ENCODE assay signal across 8 mouse cellular contexts in genomic region chr8:120487729-120488510, GRCm38 (mm10).
A peak's percentile ranks its signal among the peaks of the same experiment; 100 is the strongest.
DNase-seq lines count a peak whose midpoint lies in the region; ATAC-seq and TF ChIP-seq lines count a peak whose summit lies in the region.

No protein-coding gene starts in this region.

- under 1% methylated on average over 50 of the region's 55 CpGs for WGBS in heart, embryonic 15.5 days
- WGBS in neural tube, embryonic 12.5 days, result under 1% methylated on average over 54 of the region's 55 CpGs
- WGBS in thymus, adult 2 months, result under 1% methylated on average over 54 of the region's 55 CpGs

- H3K4me1 ChIP-seq in E14TG2a.4 (replicated peaks; ENCODE audit: low read depth, low read length), result peaks cover 70% of the 10 kb centered on the region
- H3K4me1 ChIP-seq in bone marrow macrophage, adult 2 months (ENCODE audit: control insufficient read depth, insufficient read depth, low read length), result peaks cover 23% of the 10 kb centered on the region
- H3K4me1 ChIP-seq in embryonic fibroblast, embryonic 13.5 days (ENCODE audit: control insufficient read depth, insufficient read depth, low read length), result peaks cover 10% of the 10 kb centered on the region; the same call in 1 of the 2 replicates
- H3K4me1 ChIP-seq in heart, embryonic 15.5 days (replicated peaks), result peaks cover 71% of the 10 kb centered on the region
- peaks cover 68% of the 10 kb centered on the region for H3K4me1 ChIP-seq in neural tube, embryonic 12.5 days
- H3K4me1 ChIP-seq in thymus, adult 2 months (replicated peaks; ENCODE audit: control insufficient read depth, insufficient read depth, low read length), result peaks cover 58% of the 10 kb centered on the region

- peak overlapping the region; percentile 88 for H3K4me3 ChIP-seq in E14TG2a.4 (replicated peaks; ENCODE audit: low read length)
- H3K4me3 ChIP-seq in bone marrow macrophage, adult 2 months (ENCODE audit: insufficient read depth, low read length), result peak overlapping the region; percentile 75
- peak overlapping the region; percentile 82 for H3K4me3 ChIP-seq in embryonic fibroblast, embryonic 13.5 days (ENCODE audit: insufficient read depth, low read length)
- H3K4me3 ChIP-seq in heart, embryonic 15.5 days, result peak overlapping the region; percentile 87
- H3K4me3 ChIP-seq in neural tube, embryonic 12.5 days, result peak overlapping the region; percentile 98
- peak overlapping the region; percentile 59 for H3K4me3 ChIP-seq in thymus, adult 2 months (ENCODE audit: control insufficient read depth, insufficient read depth, low read length)

- H3K9me3 ChIP-seq in E14TG2a.4 (ENCODE audit: low read length), result no peaks in the 10 kb centered on the region; the same call in 1 of the 2 replicates
- no peaks in the 10 kb centered on the region for H3K9me3 ChIP-seq in heart, embryonic 15.5 days (replicated peaks)
- no peaks in the 10 kb centered on the region for H3K9me3 ChIP-seq in neural tube, embryonic 12.5 days

- H3K27me3 ChIP-seq in E14TG2a.4 (ENCODE audit: insufficient read depth, low read length), result peaks cover 68% of the 10 kb centered on the region
- no peaks in the 10 kb centered on the region for H3K27me3 ChIP-seq in heart, embryonic 15.5 days
- H3K27me3 ChIP-seq in neural tube, embryonic 12.5 days (replicated peaks), result no peaks in the 10 kb centered on the region; the same call in 1 of the 2 replicates
- no peaks in the 10 kb centered on the region for H3K27me3 ChIP-seq in thymus, adult 2 months (ENCODE audit: control insufficient read depth, insufficient read depth, low read length)

- H3K27ac ChIP-seq in bone marrow macrophage, adult 2 months (ENCODE audit: insufficient read depth, low read depth, low read length), result peak overlapping the region; percentile 82
- peak overlapping the region; percentile 89 for H3K27ac ChIP-seq in embryonic fibroblast, embryonic 13.5 days (ENCODE audit: insufficient read depth, low read length)
- peak overlapping the region; percentile 92 for H3K27ac ChIP-seq in heart, embryonic 15.5 days
- H3K27ac ChIP-seq in neural tube, embryonic 12.5 days, result peak overlapping the region; percentile 100
- H3K27ac ChIP-seq in thymus, adult 2 months (ENCODE audit: control insufficient read depth, insufficient read depth, low read length), result peak overlapping the region; percentile 63

- no peak for TF ChIP-seq CTCF in E14TG2a.4 (conservative IDR thresholded peaks at IDR 0.05; ENCODE audit: low read length)
- no peak for TF ChIP-seq CTCF in bone marrow macrophage, adult 2 months (IDR thresholded peaks at IDR 0.05; ENCODE audit: low read depth, low read length)
- TF ChIP-seq CTCF in embryonic fibroblast, embryonic 13.5 days (IDR thresholded peaks at IDR 0.05; ENCODE audit: borderline replicate concordance, insufficient read depth, low read length), result no peak
- no peak for TF ChIP-seq CTCF in thymus, adult 2 months (IDR thresholded peaks at IDR 0.05; ENCODE audit: borderline replicate concordance, control insufficient read depth, extremely low read depth, insufficient read depth, low read length, poor library complexity)

- H3K4me2 ChIP-seq in heart, embryonic 15.5 days, result peak overlapping the region; percentile 93
- H3K4me2 ChIP-seq in neural tube, embryonic 12.5 days (replicated peaks), result peak overlapping the region; percentile 98

- ATAC-seq in heart, embryonic 15.5 days (replicated peaks; ENCODE audit: insufficient number of reproducible peaks, insufficient read depth, low FRiP score, low read depth), result peak; percentile 52
- peak; percentile 65 for ATAC-seq in neural tube, embryonic 12.5 days (ENCODE audit: low FRiP score, low read depth)

- no peak for TF ChIP-seq POLR2A in bone marrow macrophage, adult 2 months (IDR thresholded peaks at IDR 0.05; ENCODE audit: borderline replicate concordance, low read depth, low read length)
- TF ChIP-seq POLR2A in embryonic fibroblast, embryonic 13.5 days (IDR thresholded peaks at IDR 0.05; ENCODE audit: low read depth, low read length), result 0 out of 2 replicates have a peak, but pooled peaks have one; percentile 23
- TF ChIP-seq POLR2A in thymus, adult 2 months (IDR thresholded peaks at IDR 0.05; ENCODE audit: control insufficient read depth, extremely low read depth, insufficient read depth, low read length, poor library complexity), result no peak

- no peaks in the 10 kb centered on the region for H3K36me3 ChIP-seq in E14TG2a.4 (ENCODE audit: insufficient read depth, low read length)
- H3K36me3 ChIP-seq in heart, embryonic 15.5 days, result no peaks in the 10 kb centered on the region
- H3K36me3 ChIP-seq in neural tube, embryonic 12.5 days, result no peaks in the 10 kb centered on the region
- H3K36me3 ChIP-seq in thymus, adult 2 months (ENCODE audit: control insufficient read depth, insufficient read depth, low read length), result no peaks in the 10 kb centered on the region

- DNase-seq in kidney, postnatal 4 days, result peak; percentile 68 to 71
- peak; percentile 72 for DNase-seq in lung, adult 18-20 months
- DNase-seq in thymus, adult 2 months, result peak; percentile 72

- H3K9ac ChIP-seq in heart, embryonic 15.5 days, result peak overlapping the region; percentile 70
- peak overlapping the region; percentile 98 for H3K9ac ChIP-seq in neural tube, embryonic 12.5 days

Comparison
In these comparisons a context has a peak if more than half of its experiments do, and no peak if none do; other contexts are left out.
1. Peak in every context shown above with its lines: DNase-seq, ATAC-seq, H3K4me3 ChIP-seq and H3K27ac ChIP-seq.